Mouse (Mus musculus): Measurements from ENCODE around the gene Cnpy1.

GRCm38 (mm10) chr5:28206448-28206847, 39.2 kb downstream of the Cnpy1 start:
- no peak for TF ChIP-seq CTCF (IDR thresholded peaks at IDR 0.05; ENCODE audit: low read depth)
- TF ChIP-seq EP300 (optimal IDR thresholded peaks at IDR 0.05), result no peak

Data from stomach, postnatal 0 days (tissue).